Comparison of ENCODE assay signal across 10 mouse cellular contexts in the genomic region with DNA sequence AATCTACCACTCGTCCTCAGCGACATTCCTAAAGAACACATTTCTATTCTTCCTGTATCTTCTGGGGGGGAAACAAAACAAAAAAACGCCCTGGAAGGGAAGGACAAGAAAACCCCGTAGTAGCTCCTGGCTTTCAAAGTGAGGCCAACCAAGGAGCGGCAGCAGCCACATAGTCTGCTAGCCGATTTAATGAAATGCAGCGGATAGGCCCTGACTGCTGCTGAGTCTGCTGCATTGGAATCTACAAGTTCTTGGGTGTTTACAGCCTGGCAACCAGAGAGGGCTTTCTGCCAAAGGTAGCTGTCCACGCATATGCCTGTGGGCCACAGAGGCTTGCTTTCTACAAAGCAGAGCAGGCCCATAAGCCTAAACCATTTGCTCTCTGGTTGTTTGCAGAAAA.
DNase-seq lines count a peak whose midpoint lies in the region; ATAC-seq lines count a peak whose summit lies in the region.
"Had no signal": no experiment of that assay in that cellular context is flagged by ENCODE, and none has a peak within 500 bp of the region (broad histone marks: within the 10 kb centered on the region; RNA-seq: fewer than 3 reads in every experiment).

No protein-coding gene starts in this region.

- H3K9ac ChIP-seq in forebrain, embryonic 11.5 days (ENCODE audit: low read length): no peak overlapping the region; the same call in 1 of the 2 replicates
- no peak overlapping the region for H3K9ac ChIP-seq in limb, embryonic 13.5 days
- H3K9ac ChIP-seq: kidney, embryonic 15.5 days; liver, embryonic 12.5 days had no signal

- no peaks in the 10 kb centered on the region for H3K27me3 ChIP-seq in forebrain, embryonic 11.5 days (ENCODE audit: control insufficient read depth, insufficient read depth, low read length)
- H3K27me3 ChIP-seq in limb, embryonic 13.5 days: peaks cover 6% of the 10 kb centered on the region; the same call in 1 of the 2 replicates
- H3K27me3 ChIP-seq: kidney, embryonic 15.5 days; liver, embryonic 12.5 days had no signal

- DNase-seq in urinary bladder, postnatal 14 days (ENCODE audit: low spot score): peak; percentile 14
- DNase-seq in urinary bladder, postnatal 25 days (ENCODE audit: low spot score): no peak
- peak; percentile 70 for DNase-seq in forebrain, embryonic 11.5 days (ENCODE audit: low spot score)
- DNase-seq in retina, postnatal 1 day: peak; percentile 53
- DNase-seq in spleen, postnatal 4 days (ENCODE audit: low spot score in 2 of 2): no peak
- DNase-seq in adrenal gland, postnatal 25 days: no peak
- no peak for DNase-seq in kidney, postnatal 25 days

- peaks cover 23% of the 10 kb centered on the region for H3K4me1 ChIP-seq in forebrain, embryonic 11.5 days (replicated peaks; ENCODE audit: control insufficient read depth, insufficient read depth, low read length)
- peaks cover 55% of the 10 kb centered on the region for H3K4me1 ChIP-seq in limb, embryonic 13.5 days
- H3K4me1 ChIP-seq: liver, embryonic 12.5 days had no signal

- peak; percentile 34; the same call in 1 of the 2 replicates for ATAC-seq in forebrain, embryonic 11.5 days (replicated peaks; ENCODE audit: low FRiP score)
- ATAC-seq in limb, embryonic 13.5 days (ENCODE audit: low FRiP score, low read depth): peak; percentile 67; the same call in 1 of the 2 replicates
- ATAC-seq: liver, embryonic 12.5 days had no signal

- no peak overlapping the region for H3K4me3 ChIP-seq in forebrain, embryonic 11.5 days (ENCODE audit: low read depth, low read length)
- no peak overlapping the region for H3K4me3 ChIP-seq in limb, embryonic 13.5 days
- H3K4me3 ChIP-seq: kidney, embryonic 15.5 days; liver, embryonic 12.5 days had no signal

- peak overlapping the region; percentile 5; the same call in 1 of the 2 replicates for H3K4me2 ChIP-seq in forebrain, embryonic 11.5 days (ENCODE audit: low read depth, low read length, severe bottlenecking)
- peak overlapping the region; percentile 24 for H3K4me2 ChIP-seq in limb, embryonic 13.5 days (replicated peaks)
- H3K4me2 ChIP-seq: kidney, embryonic 15.5 days; liver, embryonic 12.5 days had no signal

- no peaks in the 10 kb centered on the region for H3K9me3 ChIP-seq in forebrain, embryonic 11.5 days (ENCODE audit: control insufficient read depth, low read length)
- H3K9me3 ChIP-seq in limb, embryonic 13.5 days: no peaks in the 10 kb centered on the region
- H3K9me3 ChIP-seq: kidney, embryonic 15.5 days; liver, embryonic 12.5 days had no signal

- H3K36me3 ChIP-seq in forebrain, embryonic 11.5 days (ENCODE audit: control insufficient read depth, insufficient read depth, low read length): no peaks in the 10 kb centered on the region
- no peaks in the 10 kb centered on the region for H3K36me3 ChIP-seq in limb, embryonic 13.5 days
- H3K36me3 ChIP-seq: kidney, embryonic 15.5 days; liver, embryonic 12.5 days had no signal

- H3K27ac ChIP-seq in forebrain, embryonic 11.5 days (ENCODE audit: low read depth, low read length): peak overlapping the region; percentile 77
- peak overlapping the region; percentile 65 for H3K27ac ChIP-seq in limb, embryonic 13.5 days
- H3K27ac ChIP-seq: kidney, embryonic 15.5 days; liver, embryonic 12.5 days had no signal

- WGBS in forebrain, embryonic 11.5 days: 7% methylated on average over 8 of the region's 8 CpGs
- WGBS in limb, embryonic 13.5 days: 15% methylated on average over 8 of the region's 8 CpGs

Comparison
In these comparisons a context has a peak if more than half of its experiments do, and no peak if none do; other contexts are left out.
1. DNase-seq: peak in urinary bladder, postnatal 14 days (single experiment), forebrain, embryonic 11.5 days (single experiment) and retina, postnatal 1 day (single experiment); none in urinary bladder, postnatal 25 days (single experiment), spleen, postnatal 4 days (0 of 2), adrenal gland, postnatal 25 days (single experiment) and kidney, postnatal 25 days (0 of 2).